Mouse (Mus musculus): Measurements from ENCODE around the gene Atp6v1g2.

The Atp6v1g2 gene

GRCm38 (mm10) chr17:35239700-35240099 is 6.2 kb downstream of the Atp6v1g2 start:
- no peak for DNase-seq

GRCm38 (mm10) chr17:35240384-35241304 is 7.2 kb downstream of the Atp6v1g2 start:
- DNase-seq = no peak

- peak; percentile 94 to 95 for DNase-seq
Observed at GRCm38 (mm10) chr17:35241305-35242014, 8.0 kb downstream of the Atp6v1g2 start, which contains the start of gene Ddx39b. Ddx39b (plus strand) TSS chr17:35241746.

GRCm38 (mm10) chr17:35242015-35242941 is 8.8 kb downstream of the Atp6v1g2 start:
- peak; percentile 47 to 62 for DNase-seq

GRCm38 (mm10) chr17:35243086-35243485 is 9.6 kb downstream of the Atp6v1g2 start:
- DNase-seq = no peak

- DNase-seq = no peak
Observed at GRCm38 (mm10) chr17:35244999-35245398, 11.5 kb downstream of the Atp6v1g2 start.

GRCm38 (mm10) chr17:35245731-35246623 is 12.5 kb downstream of the Atp6v1g2 start:
- no peak for DNase-seq

- DNase-seq = no peak
Observed at GRCm38 (mm10) chr17:35247144-35247543, 13.7 kb downstream of the Atp6v1g2 start.

GRCm38 (mm10) chr17:35248986-35249385 is 15.5 kb downstream of the Atp6v1g2 start:
- no peak for DNase-seq

GRCm38 (mm10) chr17:35249451-35250197 is 16.2 kb downstream of the Atp6v1g2 start:
- no peak for DNase-seq

- no peak for DNase-seq
Observed at GRCm38 (mm10) chr17:35250348-35251120, 17.1 kb downstream of the Atp6v1g2 start.

GRCm38 (mm10) chr17:35251162-35251719 is 17.8 kb downstream of the Atp6v1g2 start:
- no peak for DNase-seq

GRCm38 (mm10) chr17:35251981-35252380 is 18.5 kb downstream of the Atp6v1g2 start:
- DNase-seq = no peak

- DNase-seq = no peak
Observed at GRCm38 (mm10) chr17:35252619-35253292, 19.3 kb downstream of the Atp6v1g2 start.

- DNase-seq = no peak
Observed at GRCm38 (mm10) chr17:35253293-35254093, 20.0 kb downstream of the Atp6v1g2 start.

- DNase-seq = peak; percentile 51 to 52
Observed at GRCm38 (mm10) chr17:35254241-35255098, 21.0 kb downstream of the Atp6v1g2 start.

- no peak for DNase-seq
Observed at GRCm38 (mm10) chr17:35255301-35255700, 21.8 kb downstream of the Atp6v1g2 start.

Data from thymus, adult 18-20 months (tissue).